Comparison of ENCODE assay signal across 10 mouse cellular contexts in the genomic region with DNA sequence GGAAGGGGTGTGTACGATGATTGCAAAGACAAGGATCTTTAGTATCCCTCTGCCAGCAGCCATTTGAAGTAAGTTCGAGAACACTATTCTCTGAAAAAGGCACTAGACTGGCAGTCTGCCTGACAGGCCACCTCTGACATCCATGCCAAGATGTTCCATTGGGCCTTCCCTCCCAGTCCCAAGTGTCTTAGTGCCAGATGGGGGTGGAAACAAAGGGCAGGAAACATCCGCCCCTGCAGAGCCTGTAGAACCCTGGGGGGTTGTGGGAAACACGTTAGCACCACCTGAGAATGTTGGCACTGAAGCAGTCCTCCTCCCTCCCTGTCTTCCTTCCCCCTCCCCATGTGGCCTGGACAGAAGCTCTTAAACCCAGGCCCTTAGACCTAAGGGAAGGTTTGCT. TPM values are rescaled to one million over a fixed set of nuclear protein-coding genes. Genes with fewer than 3 reads are reported as not detected.
DNase-seq lines count a peak whose midpoint lies in the region; ATAC-seq lines count a peak whose summit lies in the region.
"Had no signal": no experiment of that assay in that cellular context is flagged by ENCODE, and none has a peak within 500 bp of the region (broad histone marks: within the 10 kb centered on the region; RNA-seq: fewer than 3 reads in every experiment).

No protein-coding gene starts in this region.

- no peak overlapping the region for H3K9ac ChIP-seq in hindbrain, embryonic 14.5 days
- no peak overlapping the region for H3K9ac ChIP-seq in kidney, embryonic 16.5 days (replicated peaks; ENCODE audit: low read length)
- H3K9ac ChIP-seq: embryonic facial prominence, embryonic 15.5 days had no signal

- H3K9me3 ChIP-seq in hindbrain, embryonic 10.5 days = no peaks in the 10 kb centered on the region
- H3K9me3 ChIP-seq in hindbrain, embryonic 14.5 days (ENCODE audit: control insufficient read depth, low read length) = no peaks in the 10 kb centered on the region
- no peaks in the 10 kb centered on the region for H3K9me3 ChIP-seq in kidney, embryonic 16.5 days (ENCODE audit: low read length)
- H3K9me3 ChIP-seq: embryonic facial prominence, embryonic 15.5 days had no signal

- ATAC-seq in hindbrain, embryonic 14.5 days (ENCODE audit: low FRiP score) = no peak
- no peak for ATAC-seq in kidney, embryonic 16.5 days (ENCODE audit: low FRiP score, low TSS enrichment)

- no peak for DNase-seq in hindbrain, embryonic 10.5 days (ENCODE audit: low spot score)
- DNase-seq in hindbrain, embryonic 14.5 days (ENCODE audit: low spot score) = no peak
- peak; percentile 19 for DNase-seq in urinary bladder, postnatal 14 days (ENCODE audit: low spot score)
- no peak for DNase-seq in urinary bladder, adult 2 months (ENCODE audit: low spot score)
- DNase-seq in testis, postnatal 10 days (ENCODE audit: low spot score) = peak; percentile 39
- DNase-seq in spleen, postnatal 36 days (ENCODE audit: low spot score in 2 of 2) = no peak
- DNase-seq in left cerebral cortex, postnatal 36 days (ENCODE audit: low spot score in 2 of 2) = no peak
- DNase-seq: thymus, postnatal 4 days had no signal

- 62% methylated on average over 4 of the region's 4 CpGs for WGBS in hindbrain, embryonic 10.5 days
- 44% methylated on average over 4 of the region's 4 CpGs for whole genome bisulfite sequencing in hindbrain, embryonic 14.5 days
- WGBS in kidney, embryonic 16.5 days = 47% methylated on average over 4 of the region's 4 CpGs

- no peak overlapping the region for H3K4me3 ChIP-seq in hindbrain, embryonic 10.5 days
- H3K4me3 ChIP-seq in hindbrain, embryonic 14.5 days (replicated peaks; ENCODE audit: low read length) = no peak overlapping the region
- no peak overlapping the region for H3K4me3 ChIP-seq in kidney, embryonic 16.5 days (ENCODE audit: low read length)
- H3K4me3 ChIP-seq: embryonic facial prominence, embryonic 15.5 days had no signal

- H3K4me2 ChIP-seq in hindbrain, embryonic 14.5 days (replicated peaks) = no peak overlapping the region
- no peak overlapping the region for H3K4me2 ChIP-seq in kidney, embryonic 16.5 days (replicated peaks; ENCODE audit: low read depth, low read length)
- H3K4me2 ChIP-seq: embryonic facial prominence, embryonic 15.5 days had no signal

- no peaks in the 10 kb centered on the region for H3K27me3 ChIP-seq in hindbrain, embryonic 10.5 days (ENCODE audit: insufficient read depth, poor library complexity, severe bottlenecking)
- H3K27me3 ChIP-seq in hindbrain, embryonic 14.5 days (ENCODE audit: control insufficient read depth, insufficient read depth, low read length) = no peaks in the 10 kb centered on the region
- no peaks in the 10 kb centered on the region for H3K27me3 ChIP-seq in kidney, embryonic 16.5 days (ENCODE audit: insufficient read depth, low read length)
- H3K27me3 ChIP-seq: embryonic facial prominence, embryonic 15.5 days had no signal

- peaks cover 70% of the 10 kb centered on the region for H3K36me3 ChIP-seq in hindbrain, embryonic 10.5 days
- peaks cover 22% of the 10 kb centered on the region for H3K36me3 ChIP-seq in hindbrain, embryonic 14.5 days (replicated peaks; ENCODE audit: control insufficient read depth, insufficient read depth)
- H3K36me3 ChIP-seq in kidney, embryonic 16.5 days (ENCODE audit: insufficient read depth, low read length) = peaks cover 19% of the 10 kb centered on the region

- peaks cover 27% of the 10 kb centered on the region for H3K4me1 ChIP-seq in hindbrain, embryonic 10.5 days (replicated peaks)
- H3K4me1 ChIP-seq in hindbrain, embryonic 14.5 days (replicated peaks; ENCODE audit: control insufficient read depth, insufficient read depth, low read length) = no peaks in the 10 kb centered on the region; the same call in 1 of the 2 replicates
- peaks cover 51% of the 10 kb centered on the region for H3K4me1 ChIP-seq in kidney, embryonic 16.5 days (ENCODE audit: insufficient read depth, low read length)

- 0 out of 2 replicates have a peak overlapping the region, but pooled peaks have one; percentile 12 for H3K27ac ChIP-seq in hindbrain, embryonic 10.5 days
- H3K27ac ChIP-seq in hindbrain, embryonic 14.5 days = no peak overlapping the region
- peak overlapping the region; percentile 79; the same call in 1 of the 2 replicates for H3K27ac ChIP-seq in kidney, embryonic 16.5 days (ENCODE audit: low read length)

- intact Hi-C loops in left cerebral cortex, postnatal 36 days (cut with DNase I) = no loop called here

RNA-seq across cellular contexts. Expression of a gene that starts 12.3 kb away (rescaled TPM):
- 0.15 and 0.52 TPM in 2 replicates for polyA plus RNA-seq in hindbrain, embryonic 10.5 days (2016; fragmentation: Nextera tagmentation; extraction: Ambion mirVana)
- 1.9 and 2.6 TPM in 2 replicates for polyA plus RNA-seq in hindbrain, embryonic 14.5 days (2014; fragmentation: Nextera tagmentation; extraction: Ambion mirVana)
- 16.9 and 20.7 TPM in 2 replicates for polyA plus RNA-seq in urinary bladder, adult 2 months (2012; rRNA removed)
- 16.1 and 16.2 TPM in 2 replicates for polyA plus RNA-seq in kidney, embryonic 16.5 days (2015; fragmentation: Nextera tagmentation; extraction: Ambion mirVana)
- 1 to 10 TPM; 2.7 to 3.3 TPM for total RNA-seq in left cerebral cortex, postnatal 36 days (2021)

RNA-seq across cellular contexts. Expression of a gene that starts 21.6 kb away (rescaled TPM):
- 27.6 and 33.1 TPM in 2 replicates for polyA plus RNA-seq in hindbrain, embryonic 10.5 days (2016; fragmentation: Nextera tagmentation; extraction: Ambion mirVana)
- 17.4 and 20.3 TPM in 2 replicates for polyA plus RNA-seq in hindbrain, embryonic 14.5 days (2014; fragmentation: Nextera tagmentation; extraction: Ambion mirVana)
- 16.0 and 19.9 TPM in 2 replicates for polyA plus RNA-seq in urinary bladder, adult 2 months (2012; rRNA removed)
- polyA plus RNA-seq in kidney, embryonic 16.5 days (2015; fragmentation: Nextera tagmentation; extraction: Ambion mirVana) = 26.1 and 26.9 TPM in 2 replicates
- total RNA-seq in left cerebral cortex, postnatal 36 days (2021) = 10 to 100 TPM; 11.0 to 13.3 TPM

RNA-seq across cellular contexts. Expression of a gene that starts 34.0 kb away (rescaled TPM):
- polyA plus RNA-seq in hindbrain, embryonic 10.5 days (2016; fragmentation: Nextera tagmentation; extraction: Ambion mirVana) = 23.2 and 24.2 TPM in 2 replicates
- polyA plus RNA-seq in hindbrain, embryonic 14.5 days (2014; fragmentation: Nextera tagmentation; extraction: Ambion mirVana) = 13.6 and 14.4 TPM in 2 replicates
- polyA plus RNA-seq in urinary bladder, adult 2 months (2012; rRNA removed) = 20.1 and 26.6 TPM in 2 replicates
- 28.2 and 28.4 TPM in 2 replicates for polyA plus RNA-seq in kidney, embryonic 16.5 days (2015; fragmentation: Nextera tagmentation; extraction: Ambion mirVana)
- 10 to 100 TPM; 25.3 to 25.6 TPM for total RNA-seq in left cerebral cortex, postnatal 36 days (2021)

RNA-seq across cellular contexts. Expression of a gene that starts 36.5 kb away (rescaled TPM):
- polyA plus RNA-seq in hindbrain, embryonic 10.5 days (2016; fragmentation: Nextera tagmentation; extraction: Ambion mirVana) = 2.5 and 2.8 TPM in 2 replicates
- 8.5 and 10.3 TPM in 2 replicates for polyA plus RNA-seq in hindbrain, embryonic 14.5 days (2014; fragmentation: Nextera tagmentation; extraction: Ambion mirVana)
- polyA plus RNA-seq in urinary bladder, adult 2 months (2012; rRNA removed) = 23.3 and 34.8 TPM in 2 replicates
- polyA plus RNA-seq in kidney, embryonic 16.5 days (2015; fragmentation: Nextera tagmentation; extraction: Ambion mirVana) = 3.8 and 5.0 TPM in 2 replicates
- 10 to 100 TPM; 83.5 to 88.3 TPM for total RNA-seq in left cerebral cortex, postnatal 36 days (2021)

Comparison
In these comparisons a context has a peak if more than half of its experiments do, and no peak if none do; other contexts are left out.
1. DNase-seq: peak in urinary bladder, postnatal 14 days (single experiment) and testis, postnatal 10 days (single experiment); none in hindbrain, embryonic 10.5 days (single experiment), hindbrain, embryonic 14.5 days (single experiment), urinary bladder, adult 2 months (single experiment), spleen, postnatal 36 days (0 of 2) and left cerebral cortex, postnatal 36 days (0 of 2).